Mouse (Mus musculus): ENCODE measurements around the gene Cd248. TPM values are rescaled to one million over a fixed set of nuclear protein-coding genes. Genes with fewer than 3 reads are reported as not detected.

Gene Cd248
- total RNA-seq, 2 experiments from 2014 or later: 13.8 to 15.1 TPM

GRCm38 (mm10) chr19:5097521-5098362 is 29.9 kb downstream of the Cd248 start:
- DNase-seq: no peak
- intact Hi-C loops (cut with DNase I): no loop called here

- intact Hi-C loops (cut with DNase I): no loop called here
- DNase-seq: peak; percentile 60 to 62
These were observed 30.7 kb downstream of the Cd248 start, which contains the start of gene Cnih2 for GRCm38 (mm10) chr19:5098363-5099143. Gene Cnih2 (minus strand): TSS chr19:5098521.

- intact Hi-C loops (cut with DNase I): no loop called here
- peak; percentile 34 to 35 for DNase-seq
These were observed 38.2 kb downstream of the Cd248 start for GRCm38 (mm10) chr19:5106074-5106473.

GRCm38 (mm10) chr19:5106731-5107191 is 38.9 kb downstream of the Cd248 start, which contains the start of gene Rab1b:
Gene Rab1b (minus strand): TSS chr19:5107072.
- intact Hi-C loops (cut with DNase I): loop anchor here (1.0 kb wide), 1 partner anchor 11 kb away; no protein-coding TSS in a partner anchor

GRCm38 (mm10) chr19:5107556-5108270 is 39.8 kb downstream of the Cd248 start:
- intact Hi-C loops (cut with DNase I): loop anchor here (1.0 kb wide), 1 partner anchor 10 kb away; no protein-coding TSS in a partner anchor
- DNase-seq: no peak

More at GRCm38 (mm10) chr19:5106731-5107191, 38.9 kb downstream of the Cd248 start, which contains the start of gene Rab1b:
- DNase-seq: peak; percentile 97 to 99

GRCm38 (mm10) chr19:5108271-5108575 is 40.3 kb downstream of the Cd248 start:
- intact Hi-C loops (cut with DNase I): no loop called here
- DNase-seq: no peak

GRCm38 (mm10) chr19:5108702-5109101 is 40.8 kb downstream of the Cd248 start:
- intact Hi-C loops (cut with DNase I): no loop called here

GRCm38 (mm10) chr19:5109659-5110453 is 42.0 kb downstream of the Cd248 start:
- DNase-seq: no peak
- intact Hi-C loops (cut with DNase I): no loop called here

More at GRCm38 (mm10) chr19:5108702-5109101, 40.8 kb downstream of the Cd248 start:
- DNase-seq: no peak

- no peak for DNase-seq
- intact Hi-C loops (cut with DNase I): no loop called here
These were observed 45.9 kb downstream of the Cd248 start for GRCm38 (mm10) chr19:5113783-5114182.

- intact Hi-C loops (cut with DNase I): loop anchor here (1.0 kb wide), 2 partner anchors 10 to 22 kb away; partner anchors contain the start of gene Rab1b
- DNase-seq: peak; percentile 88 to 91
These were observed 49.9 kb downstream of the Cd248 start for GRCm38 (mm10) chr19:5117494-5118383.

- intact Hi-C loops (cut with DNase I): no loop called here
- no peak for DNase-seq
These were observed 50.5 kb downstream of the Cd248 start, which contains the start of gene Klc2 for GRCm38 (mm10) chr19:5118384-5118698. Gene Klc2 (minus strand): TSS chr19:5118560.

Other genes with a start within 250 kb of the Cd248 start
- 10 to 100 TPM; 28.4 to 30.3 TPM for gene Ccs, start 228.7 kb upstream of the Cd248 start, total RNA-seq (2021)
- gene Ccdc87, start 228.7 kb upstream of the Cd248 start, total RNA-seq (2021): not detected
- 10 to 100 TPM; 84.5 to 90.7 TPM for gene Ctsf, start 212.9 kb upstream of the Cd248 start, total RNA-seq (2021)
- under 1 TPM; 0.30 to 0.44 TPM for gene Actn3, start 190.2 kb upstream of the Cd248 start, total RNA-seq (2021)
- gene Zdhhc24, start 189.4 kb upstream of the Cd248 start, total RNA-seq (2021): 1 to 10 TPM; 3.2 to 3.4 TPM
- 1 to 10 TPM; 2.3 to 5.1 TPM for gene Bbs1, start 161.4 kb upstream of the Cd248 start, total RNA-seq (2021)
- 10 to 100 TPM; 17.4 to 21.3 TPM for gene Dpp3, start 139.8 kb upstream of the Cd248 start, total RNA-seq (2021)
- 1 to 10 TPM; 1.6 to 3.3 TPM for gene Peli3, start 125.0 kb upstream of the Cd248 start, total RNA-seq (2021)
- gene Mrpl11, start 105.9 kb upstream of the Cd248 start, total RNA-seq (2021): 10 to 100 TPM; 69.1 to 69.9 TPM
- gene Npas4, start 77.8 kb upstream of the Cd248 start, total RNA-seq (2021): not detected
- 10 to 100 TPM; 12.7 to 13.2 TPM for gene Slc29a2, start 44.2 kb upstream of the Cd248 start, total RNA-seq (2021)
- gene B4gat1, start 29.3 kb upstream of the Cd248 start, total RNA-seq (2021): 10 to 100 TPM; 45.1 to 47.2 TPM
- 1 to 10 TPM; 1.4 to 3.9 TPM for gene AC124502.3, start 29.2 kb upstream of the Cd248 start, total RNA-seq (2021)
- 10 to 100 TPM; 13.9 to 15.6 TPM for gene Brms1, start 26.7 kb upstream of the Cd248 start, total RNA-seq (2021)
- gene Rin1, start 17.6 kb upstream of the Cd248 start, total RNA-seq (2021): 1 to 10 TPM; 1.8 to 2.1 TPM
- 1 to 10 TPM; 1.7 to 2.8 TPM for gene Tmem151a, start 17.5 kb downstream of the Cd248 start, total RNA-seq (2021)
- 100 to 1,000 TPM in 1 of 2 experiments, 10 to 100 TPM in 1; 89.0 to 102 TPM for gene Yif1a, start 20.5 kb downstream of the Cd248 start, total RNA-seq (2021)
- under 1 TPM; 0.30 to 0.31 TPM for gene Cnih2, start 30.4 kb downstream of the Cd248 start, total RNA-seq (2021)
- gene Rab1b, start 39.0 kb downstream of the Cd248 start, total RNA-seq (2021): 100 to 1,000 TPM; 176 to 201 TPM
- gene Klc2, start 50.5 kb downstream of the Cd248 start, total RNA-seq (2021): 10 to 100 TPM; 47.3 to 49.7 TPM
- 10 to 100 TPM; 19.9 to 21.5 TPM for gene Pacs1, start 205.0 kb downstream of the Cd248 start, total RNA-seq (2021)
- gene Sf3b2, start 227.4 kb downstream of the Cd248 start, total RNA-seq (2021): 100 to 1,000 TPM; 115 to 128 TPM
- 10 to 100 TPM; 20.0 to 24.2 TPM for gene Gal3st3, start 230.3 kb downstream of the Cd248 start, total RNA-seq (2021)

Measured in heart, postnatal 36 days (tissue).